Mouse (Mus musculus) brain, embryonic 14.5 days (tissue): Measurements from ENCODE around the gene Hsp90aa1. TPM values are rescaled to one million over a fixed set of nuclear protein-coding genes. Genes with fewer than 3 reads are reported as not detected.

Experiments used
- DNase-seq: peaks from one replicate; pipeline ENCODE4 v3.0.0-alpha.2; 2011; ENCODE audit warnings: low read depth
- CTCF ChIP-seq: fragments of 200-500 bp; IDR thresholded peaks from 2 replicates; pipeline ENCODE4 v1.5.1; 2012; ENCODE audit warnings: inconsistent platforms, mild to moderate bottlenecking, moderate library complexity, borderline replicate concordance; ENCODE audit not compliant: insufficient read depth, insufficient read length; ENCODE audit errors: extremely low read depth
- POLR2A ChIP-seq: fragments of 200-500 bp; IDR thresholded peaks from 2 replicates; pipeline ENCODE4 v1.6.1; 2012; ENCODE audit warnings: mild to moderate bottlenecking, inconsistent platforms, borderline replicate concordance; ENCODE audit not compliant: poor library complexity, insufficient read depth, insufficient read length, severe bottlenecking; ENCODE audit errors: extremely low read depth
- polyA plus RNA-seq: library from polyadenylated mRNA; depleted of rRNA; stranded (reverse); fragments of >200 nt; gene quantifications from 2 replicates; pipeline ENCODE4 v1.2.3, GENCODE M21; 2012; rRNA removed

The Hsp90aa1 gene
- polyA plus RNA-seq, 1 experiment, result 488 TPM

DNA sequence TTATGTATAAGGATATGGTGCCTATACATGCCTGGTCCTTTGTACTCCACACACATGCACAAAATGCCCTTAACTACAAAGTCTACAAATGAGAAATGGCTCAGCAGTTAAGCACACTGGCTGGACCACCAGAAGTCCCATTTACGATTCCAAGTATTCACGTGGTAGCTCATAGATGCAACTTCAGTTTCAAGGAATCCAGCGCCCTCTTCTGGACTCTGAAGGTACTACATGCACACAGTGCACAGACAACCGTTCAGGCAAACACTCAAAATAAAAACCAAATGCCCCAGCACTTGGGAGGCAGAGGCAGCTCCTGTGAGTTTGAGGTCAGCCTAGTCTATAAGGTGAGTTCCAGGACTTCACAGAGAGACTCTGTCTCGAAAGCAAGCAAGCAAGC, 28.3 kb downstream of the Hsp90aa1 start:
- DNase-seq, result no peak
- TF ChIP-seq POLR2A, result no peak
- peak; percentile 62; the same call in 1 of the 2 replicates for TF ChIP-seq CTCF

- no peak for DNase-seq
- TF ChIP-seq CTCF (0 out of 2 replicates have a peak, but pooled peaks have one; percentile 2), POLR2A (no peak)
Observed at GRCm38 (mm10) chr12:110667466-110668077, 35.0 kb downstream of the Hsp90aa1 start.

GRCm38 (mm10) chr12:110661746-110662145, 40.8 kb downstream of the Hsp90aa1 start:
- no peak for DNase-seq
- no peak for TF ChIP-seq POLR2A
- TF ChIP-seq CTCF, result no peak

GRCm38 (mm10) chr12:110651464-110651863, 51.1 kb downstream of the Hsp90aa1 start:
- DNase-seq, result no peak
- no peak for TF ChIP-seq POLR2A
- TF ChIP-seq CTCF, result no peak

DNA sequence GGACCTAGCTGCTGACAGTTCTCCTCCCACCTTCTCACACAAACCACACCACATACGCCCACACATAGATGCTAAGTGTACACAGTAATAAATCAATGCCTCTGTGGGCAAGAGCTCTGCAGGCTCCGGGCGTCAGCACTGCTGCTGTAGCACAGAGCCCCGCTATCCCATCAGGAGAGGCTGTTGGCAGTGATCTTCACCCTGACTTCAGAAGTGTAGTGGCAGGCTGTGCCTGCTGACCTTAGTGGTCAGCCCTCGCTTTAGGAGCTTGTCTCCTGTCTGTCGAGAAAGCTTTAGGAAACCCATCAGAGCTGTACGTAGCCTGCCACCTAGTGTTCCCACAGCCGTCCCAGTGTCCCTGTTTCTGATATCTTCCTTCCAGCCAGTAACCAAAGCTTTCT, 52.3 kb downstream of the Hsp90aa1 start:
- no peak for DNase-seq

More for the DNA sequence above, 52.3 kb downstream of the Hsp90aa1 start:
- TF ChIP-seq POLR2A (no peak), CTCF (no peak)

Other genes starting within 250 kb of the Hsp90aa1 start
- gene Dync1h1, start 101.3 kb downstream of the Hsp90aa1 start, polyA plus RNA-seq, result 300 and 496 TPM in 2 replicates
- gene 1700001K19Rik, start 20.1 kb downstream of the Hsp90aa1 start, polyA plus RNA-seq, result not detected in 2 replicates
- 28.6 and 31.2 TPM in 2 replicates for gene Wdr20, start 35.2 kb upstream of the Hsp90aa1 start, polyA plus RNA-seq
- gene Mok, start 138.2 kb upstream of the Hsp90aa1 start, polyA plus RNA-seq, result 11.1 and 12.1 TPM in 2 replicates
- gene Zfp839, start 147.5 kb upstream of the Hsp90aa1 start, polyA plus RNA-seq, result 3.7 and 4.1 TPM in 2 replicates
- gene Cinp, start 186.4 kb upstream of the Hsp90aa1 start, polyA plus RNA-seq, result 70.0 and 78.0 TPM in 2 replicates
- 16.5 and 18.3 TPM in 2 replicates for gene Tecpr2, start 186.5 kb upstream of the Hsp90aa1 start, polyA plus RNA-seq